Mouse (Mus musculus): ENCODE results near the gene Phb. TPM values are rescaled to one million over a fixed set of nuclear protein-coding genes. Genes with fewer than 3 reads are reported as not detected.

Gene Phb
- polyA plus RNA-seq, 1 experiment from 2014 or later, result 197 TPM

- H3K36me3 ChIP-seq (ENCODE audit: control insufficient read depth, insufficient read depth, low read length), result no peaks in the 10 kb centered on the region
- under 1% methylated on average over 41 of the region's 49 CpGs for WGBS
- peak; percentile 63 for ATAC-seq
Observed at GRCm38 (mm10) chr11:95713225-95713810, 46.6 kb downstream of the Phb start.

GRCm38 (mm10) chr11:95713811-95714241, 47.1 kb downstream of the Phb start:
- no peaks in the 10 kb centered on the region for H3K27me3 ChIP-seq (ENCODE audit: control insufficient read depth, insufficient read depth, low read depth, low read length)
- peak overlapping the region; percentile 99 for H3K9ac ChIP-seq (ENCODE audit: low read depth, low read length)
- no peaks in the 10 kb centered on the region for H3K36me3 ChIP-seq (ENCODE audit: control insufficient read depth, insufficient read depth, low read length)
- H3K4me1 ChIP-seq (ENCODE audit: control insufficient read depth, insufficient read depth, low read length), result peaks cover 22% of the 10 kb centered on the region
- H3K4me2 ChIP-seq (ENCODE audit: low read length), result peak overlapping the region; percentile 86
- H3K9me3 ChIP-seq (replicated peaks; ENCODE audit: control insufficient read depth, low read length, poor library complexity, severe bottlenecking), result no peaks in the 10 kb centered on the region
- H3K27ac ChIP-seq (ENCODE audit: low read length), result peak overlapping the region; percentile 97
- under 1% methylated on average over 13 of the region's 13 CpGs for WGBS
- no peak for ATAC-seq
- H3K4me3 ChIP-seq (ENCODE audit: low read depth, low read length), result peak overlapping the region; percentile 93

More at GRCm38 (mm10) chr11:95713225-95713810, 46.6 kb downstream of the Phb start:
- Histone ChIP-seq H3K4me3 (ENCODE audit: low read depth, low read length) (peak overlapping the region; percentile 93), H3K9me3 (replicated peaks; ENCODE audit: control insufficient read depth, low read length, poor library complexity, severe bottlenecking) (no peaks in the 10 kb centered on the region), H3K4me1 (ENCODE audit: control insufficient read depth, insufficient read depth, low read length) (peaks cover 22% of the 10 kb centered on the region), H3K27ac (ENCODE audit: low read length) (peak overlapping the region; percentile 97), H3K4me2 (ENCODE audit: low read length) (peak overlapping the region; percentile 86), H3K9ac (ENCODE audit: low read depth, low read length) (peak overlapping the region; percentile 99), H3K27me3 (ENCODE audit: control insufficient read depth, insufficient read depth, low read depth, low read length) (no peaks in the 10 kb centered on the region)

- peak overlapping the region; percentile 99 for H3K9ac ChIP-seq (ENCODE audit: low read depth, low read length)
- H3K4me3 ChIP-seq (ENCODE audit: low read depth, low read length), result peak overlapping the region; percentile 93
- peak overlapping the region; percentile 86 for H3K4me2 ChIP-seq (ENCODE audit: low read length)
- H3K27ac ChIP-seq (ENCODE audit: low read length), result 0 out of 2 replicates have a peak overlapping the region, but pooled peaks have one; percentile 4
- WGBS, result 33% methylated on average over 7 of the region's 7 CpGs
- H3K9me3 ChIP-seq (replicated peaks; ENCODE audit: control insufficient read depth, low read length, poor library complexity, severe bottlenecking), result no peaks in the 10 kb centered on the region
- no peaks in the 10 kb centered on the region for H3K36me3 ChIP-seq (ENCODE audit: control insufficient read depth, insufficient read depth, low read length)
- H3K4me1 ChIP-seq (ENCODE audit: control insufficient read depth, insufficient read depth, low read length), result peaks cover 23% of the 10 kb centered on the region
- ATAC-seq, result no peak
- no peaks in the 10 kb centered on the region for H3K27me3 ChIP-seq (ENCODE audit: control insufficient read depth, insufficient read depth, low read depth, low read length)
Observed at GRCm38 (mm10) chr11:95714411-95714810, 47.7 kb downstream of the Phb start.

GRCm38 (mm10) chr11:95716136-95716535, 49.4 kb downstream of the Phb start:
- Histone ChIP-seq H3K4me2 (ENCODE audit: low read length) (no peak overlapping the region), H3K4me3 (ENCODE audit: low read depth, low read length) (no peak overlapping the region), H3K27ac (ENCODE audit: low read length) (no peak overlapping the region), H3K27me3 (ENCODE audit: control insufficient read depth, insufficient read depth, low read depth, low read length) (no peaks in the 10 kb centered on the region), H3K9me3 (replicated peaks; ENCODE audit: control insufficient read depth, low read length, poor library complexity, severe bottlenecking) (no peaks in the 10 kb centered on the region), H3K4me1 (ENCODE audit: control insufficient read depth, insufficient read depth, low read length) (peaks cover 24% of the 10 kb centered on the region), H3K36me3 (ENCODE audit: control insufficient read depth, insufficient read depth, low read length) (no peaks in the 10 kb centered on the region), H3K9ac (ENCODE audit: low read depth, low read length) (no peak overlapping the region)
- WGBS, result 64% methylated on average over 8 of the region's 8 CpGs
- no peak for ATAC-seq

- no peaks in the 10 kb centered on the region for H3K9me3 ChIP-seq (replicated peaks; ENCODE audit: control insufficient read depth, low read length, poor library complexity, severe bottlenecking)
- no peak overlapping the region for H3K27ac ChIP-seq (ENCODE audit: low read length)
- H3K4me3 ChIP-seq (ENCODE audit: low read depth, low read length), result no peak overlapping the region
- 89% methylated on average over 3 of the region's 3 CpGs for WGBS
- no peak overlapping the region for H3K4me2 ChIP-seq (ENCODE audit: low read length)
- no peak overlapping the region for H3K9ac ChIP-seq (ENCODE audit: low read depth, low read length)
- peaks cover 22% of the 10 kb centered on the region for H3K4me1 ChIP-seq (ENCODE audit: control insufficient read depth, insufficient read depth, low read length)
- H3K27me3 ChIP-seq (ENCODE audit: control insufficient read depth, insufficient read depth, low read depth, low read length), result no peaks in the 10 kb centered on the region
- no peaks in the 10 kb centered on the region for H3K36me3 ChIP-seq (ENCODE audit: control insufficient read depth, insufficient read depth, low read length)
- ATAC-seq, result no peak
Observed at GRCm38 (mm10) chr11:95719356-95719755, 52.6 kb downstream of the Phb start.

- H3K9me3 ChIP-seq (replicated peaks; ENCODE audit: control insufficient read depth, low read length, poor library complexity, severe bottlenecking), result no peaks in the 10 kb centered on the region
- no peak within 1 kb of the TSS for H3K4me3 ChIP-seq (ENCODE audit: low read depth, low read length)
- ATAC-seq, result no peak
- H3K27me3 ChIP-seq (ENCODE audit: control insufficient read depth, insufficient read depth, low read depth, low read length), result no peaks in the 10 kb centered on the region
- 97% methylated on average over 5 of the region's 5 CpGs for WGBS
- H3K27ac ChIP-seq (ENCODE audit: low read length), result no peak within 1 kb of the TSS
- H3K4me2 ChIP-seq (ENCODE audit: low read length), result no peak within 1 kb of the TSS
- H3K36me3 ChIP-seq (ENCODE audit: control insufficient read depth, insufficient read depth, low read length), result no peaks in the 10 kb centered on the region
- H3K4me1 ChIP-seq (ENCODE audit: control insufficient read depth, insufficient read depth, low read length), result peaks cover 2% of the 10 kb centered on the region; the same call in 1 of the 2 replicates
- no peak within 1 kb of the TSS for H3K9ac ChIP-seq (ENCODE audit: low read depth, low read length)
Observed at GRCm38 (mm10) chr11:95723287-95723686, 56.5 kb downstream of the Phb start, which contains the start of gene B130006D01Rik. Gene B130006D01Rik, plus strand, starts transcription at chr11:95723587.

- Histone ChIP-seq H3K9me3 (replicated peaks; ENCODE audit: control insufficient read depth, low read length, poor library complexity, severe bottlenecking) (no peaks in the 10 kb centered on the region), H3K4me2 (ENCODE audit: low read length) (no peak overlapping the region), H3K27me3 (ENCODE audit: control insufficient read depth, insufficient read depth, low read depth, low read length) (no peaks in the 10 kb centered on the region), H3K36me3 (ENCODE audit: control insufficient read depth, insufficient read depth, low read length) (no peaks in the 10 kb centered on the region), H3K9ac (ENCODE audit: low read depth, low read length) (no peak overlapping the region), H3K4me1 (ENCODE audit: control insufficient read depth, insufficient read depth, low read length) (peaks cover under 1% of the 10 kb centered on the region; the same call in 1 of the 2 replicates), H3K27ac (ENCODE audit: low read length) (no peak overlapping the region), H3K4me3 (ENCODE audit: low read depth, low read length) (no peak overlapping the region)
- no peak for ATAC-seq
- WGBS, result 94% methylated on average over 4 of the region's 4 CpGs
Observed at GRCm38 (mm10) chr11:95724466-95724865, 57.7 kb downstream of the Phb start.

GRCm38 (mm10) chr11:95726156-95726555, 59.4 kb downstream of the Phb start:
- WGBS, result 83% methylated on average over 4 of the region's 4 CpGs
- no peak overlapping the region for H3K4me2 ChIP-seq (ENCODE audit: low read length)
- H3K36me3 ChIP-seq (ENCODE audit: control insufficient read depth, insufficient read depth, low read length), result no peaks in the 10 kb centered on the region
- no peaks in the 10 kb centered on the region for H3K4me1 ChIP-seq (ENCODE audit: control insufficient read depth, insufficient read depth, low read length)
- ATAC-seq, result no peak
- H3K9me3 ChIP-seq (replicated peaks; ENCODE audit: control insufficient read depth, low read length, poor library complexity, severe bottlenecking), result no peaks in the 10 kb centered on the region
- no peak overlapping the region for H3K9ac ChIP-seq (ENCODE audit: low read depth, low read length)
- no peak overlapping the region for H3K4me3 ChIP-seq (ENCODE audit: low read depth, low read length)
- H3K27me3 ChIP-seq (ENCODE audit: control insufficient read depth, insufficient read depth, low read depth, low read length), result no peaks in the 10 kb centered on the region
- no peak overlapping the region for H3K27ac ChIP-seq (ENCODE audit: low read length)

- Histone ChIP-seq H3K9me3 (replicated peaks; ENCODE audit: control insufficient read depth, low read length, poor library complexity, severe bottlenecking) (no peaks in the 10 kb centered on the region), H3K9ac (ENCODE audit: low read depth, low read length) (no peak overlapping the region), H3K4me2 (ENCODE audit: low read length) (no peak overlapping the region), H3K27me3 (ENCODE audit: control insufficient read depth, insufficient read depth, low read depth, low read length) (no peaks in the 10 kb centered on the region), H3K4me3 (ENCODE audit: low read depth, low read length) (no peak overlapping the region), H3K36me3 (ENCODE audit: control insufficient read depth, insufficient read depth, low read length) (no peaks in the 10 kb centered on the region), H3K4me1 (ENCODE audit: control insufficient read depth, insufficient read depth, low read length) (no peaks in the 10 kb centered on the region), H3K27ac (ENCODE audit: low read length) (no peak overlapping the region)
- 92% methylated on average over 5 of the region's 5 CpGs for WGBS
- no peak for ATAC-seq
Observed at GRCm38 (mm10) chr11:95727947-95728346, 61.2 kb downstream of the Phb start.
